Mouse (Mus musculus) lung, postnatal 0 days (tissue): ENCODE measurements around the gene Cnst. TPM values are rescaled to one million over a fixed set of nuclear protein-coding genes. Genes with fewer than 3 reads are reported as not detected.

Experiments used
- ATAC-seq: fragments of 200-750 bp; cut with Nextera tagmentation; 2 replicates; pipeline ENCODE4 v1.8.0; 2017; ENCODE audit warnings: moderate library complexity
- DNase-seq: peaks from one replicate; pipeline ENCODE4 v3.0.0-alpha.2; 2016; ENCODE audit warnings: low spot score
- H3K27ac ChIP-seq: fragments of 300-500 bp; sonication (generic); 2 replicates; pipeline ENCODE4 v1.5.1; 2014; ENCODE audit warnings: antibody characterized with exemption, mild to moderate bottlenecking, low read length, mixed read lengths
- H3K27me3 ChIP-seq: fragments of 300-500 bp; sonication (generic); replicated peaks from 2 replicates; pipeline ENCODE4 v1.6.1; 2014; ENCODE audit warnings: low read length, mixed read lengths; ENCODE audit not compliant: insufficient read depth
- H3K36me3 ChIP-seq: fragments of 300-500 bp; sonication (generic); 2 replicates; pipeline ENCODE4 v1.6.1; 2014; ENCODE audit warnings: low read length, mixed read lengths; ENCODE audit not compliant: insufficient read depth
- H3K4me1 ChIP-seq: fragments of 300-500 bp; sonication (generic); 2 replicates; pipeline ENCODE4 v1.6.1; 2014; ENCODE audit warnings: antibody characterized with exemption, low read depth, low read length, mixed read lengths; ENCODE audit not compliant: insufficient read depth
- H3K4me2 ChIP-seq: fragments of 300-500 bp; sonication (generic); replicated peaks from 2 replicates; pipeline ENCODE4 v1.6.1; 2014; ENCODE audit warnings: low read depth, mild to moderate bottlenecking, low read length, moderate library complexity, mixed read lengths
- H3K4me3 ChIP-seq: fragments of 300-500 bp; sonication (generic); 2 replicates; pipeline ENCODE4 v1.5.1; 2014; ENCODE audit warnings: low read depth, low read length
- H3K9ac ChIP-seq: fragments of 300-500 bp; sonication (generic); replicated peaks from 2 replicates; pipeline ENCODE4 v1.6.1; 2014; ENCODE audit warnings: low read depth, mild to moderate bottlenecking
- H3K9me3 ChIP-seq: fragments of 300-500 bp; sonication (generic); 2 replicates; pipeline ENCODE4 v1.6.1; 2016; ENCODE audit warnings: low read length, mixed read lengths
- CTCF ChIP-seq: IDR thresholded peaks from 2 replicates; pipeline ENCODE4 v1.5.1; 2016; ENCODE audit warnings: antibody characterized with exemption, mild to moderate bottlenecking
- EP300 ChIP-seq: IDR thresholded peaks from 2 replicates; pipeline ENCODE4 v1.6.1; 2016; ENCODE audit warnings: antibody characterized with exemption, mild to moderate bottlenecking, control low read depth
- WGBS: fragments of 180-500 bp; shearing (Covaris S2); extraction: QIAGEN DNeasy Blood & Tissue Kit; methylation state at CpG from one replicate; pipeline ENCODE4 v1.1.7; 2014; 5-methylcytosine and 5-hydroxymethylcytosine counted together
- polyA plus RNA-seq: library from polyadenylated mRNA; unstranded; fragments of >200 nt; fragmentation: Nextera tagmentation; extraction: Ambion mirVana; gene quantifications from 2 replicates; pipeline ENCODE4 v1.2.1, GENCODE M21; 2015

The Cnst gene
- polyA plus RNA-seq, 1 experiment from 2014 or later = 16.8 TPM

GRCm38 (mm10) chr1:179511895-179512294 is 34.3 kb upstream of the Cnst start:
- Histone ChIP-seq H3K27ac (no peak overlapping the region), H3K4me2 (no peak overlapping the region), H3K36me3 (no peaks in the 10 kb centered on the region), H3K4me3 (no peak overlapping the region), H3K4me1 (no peaks in the 10 kb centered on the region), H3K9ac (no peak overlapping the region), H3K27me3 (no peaks in the 10 kb centered on the region), H3K9me3 (no peaks in the 10 kb centered on the region)
- WGBS = 72% methylated on average over 7 of the region's 7 CpGs
- no peak for ATAC-seq
- no peak for TF ChIP-seq CTCF
- DNase-seq = no peak

DNA sequence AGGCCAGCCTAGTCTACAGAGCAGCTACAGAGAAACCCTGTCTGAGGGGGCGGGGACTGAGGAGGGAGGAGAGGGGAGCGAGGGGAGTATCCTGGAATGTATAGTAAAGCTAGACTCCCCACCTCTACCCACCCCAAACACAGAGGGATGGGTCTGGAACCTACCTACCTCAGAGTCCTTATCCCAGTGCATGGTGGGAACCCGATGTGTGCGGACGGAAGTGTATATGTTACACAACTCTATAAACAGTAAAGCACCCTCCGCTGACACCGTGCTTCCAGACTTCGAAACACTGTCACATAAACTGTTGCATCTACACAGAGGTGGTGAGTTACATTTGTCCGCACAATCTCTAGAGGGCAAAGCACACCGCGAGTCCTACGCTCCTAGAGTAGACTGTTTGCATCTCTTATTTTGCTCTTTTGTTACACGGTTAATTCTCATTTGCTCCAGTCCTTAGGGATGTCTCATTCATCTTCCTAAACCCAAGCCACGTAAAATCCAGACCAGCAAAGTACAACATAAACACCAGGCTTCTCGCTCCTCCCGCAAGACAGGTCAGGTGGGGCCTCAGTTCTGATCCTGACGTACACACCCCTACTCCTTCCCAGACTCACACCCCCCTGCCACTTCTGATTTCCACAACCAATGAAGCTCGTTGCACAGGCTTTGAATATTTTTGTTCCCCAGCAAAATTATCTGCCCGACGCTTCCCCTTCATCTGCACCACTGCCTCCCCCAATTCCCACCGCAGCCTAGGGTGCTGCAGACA is 29.0 kb upstream of the Cnst start:
- H3K4me2 ChIP-seq = peak overlapping the region; percentile 100
- H3K27me3 ChIP-seq = no peaks in the 10 kb centered on the region
- H3K4me3 ChIP-seq = peak overlapping the region; percentile 68
- DNase-seq = peak; percentile 48
- no peaks in the 10 kb centered on the region for H3K4me1 ChIP-seq
- H3K36me3 ChIP-seq = no peaks in the 10 kb centered on the region
- peak; percentile 59 for ATAC-seq
- under 1% methylated on average over 21 of the region's 21 CpGs for WGBS
- no peak for TF ChIP-seq EP300
- TF ChIP-seq CTCF = no peak
- H3K9me3 ChIP-seq = no peaks in the 10 kb centered on the region
- 0 out of 2 replicates have a peak overlapping the region, but pooled peaks have one; percentile 7 for H3K27ac ChIP-seq
- peak overlapping the region; percentile 50 for H3K9ac ChIP-seq

- Histone ChIP-seq H3K4me2 (peak within 1 kb of the TSS; percentile 100), H3K4me3 (peak within 1 kb of the TSS; percentile 68), H3K27me3 (no peaks in the 10 kb centered on the region), H3K27ac (0 out of 2 replicates have a peak within 1 kb of the TSS, but pooled peaks have one; percentile 7), H3K36me3 (no peaks in the 10 kb centered on the region), H3K9me3 (no peaks in the 10 kb centered on the region), H3K4me1 (no peaks in the 10 kb centered on the region), H3K9ac (peak within 1 kb of the TSS; percentile 50)
- TF ChIP-seq EP300 = no peak
- TF ChIP-seq CTCF = peak; percentile 84
- WGBS = 7% methylated on average over 39 of the region's 39 CpGs
- ATAC-seq = peak; percentile 92
- peak; percentile 91 for DNase-seq
These were observed 28.3 kb upstream of the Cnst start, which contains the start of gene Smyd3 for GRCm38 (mm10) chr1:179517713-179518465. TSS of gene Smyd3 (minus strand) at chr1:179518041.

GRCm38 (mm10) chr1:179519901-179520300 is 26.3 kb upstream of the Cnst start:
- Histone ChIP-seq H3K9me3 (no peaks in the 10 kb centered on the region), H3K4me2 (no peak overlapping the region), H3K36me3 (no peaks in the 10 kb centered on the region), H3K4me3 (no peak overlapping the region), H3K9ac (no peak overlapping the region), H3K27me3 (no peaks in the 10 kb centered on the region), H3K27ac (no peak overlapping the region), H3K4me1 (no peaks in the 10 kb centered on the region)
- WGBS = 58% methylated on average over 3 of the region's 3 CpGs
- DNase-seq = no peak
- no peak for ATAC-seq
- TF ChIP-seq CTCF = no peak
- TF ChIP-seq EP300 = no peak

DNA sequence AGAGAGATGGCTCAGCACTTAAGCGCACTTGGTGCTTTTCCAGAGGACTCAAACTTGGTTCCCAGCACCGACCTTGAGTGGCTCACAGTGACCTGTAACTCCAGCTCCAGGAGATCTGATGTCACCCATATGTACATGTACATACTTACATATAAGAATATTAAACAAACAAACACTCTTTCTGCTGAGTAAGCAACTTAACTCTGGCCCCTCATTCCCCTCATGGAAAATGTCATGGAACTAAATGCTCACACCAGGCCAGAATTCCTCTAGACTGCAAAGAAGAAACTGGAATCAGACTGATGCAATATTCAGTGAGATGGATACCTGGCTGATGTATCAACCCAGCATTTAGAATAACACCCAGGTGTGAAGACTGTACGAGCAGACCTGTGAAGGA is 7.1 kb upstream of the Cnst start:
- H3K4me3 ChIP-seq = no peak overlapping the region
- WGBS = 83% methylated on average over 3 of the region's 3 CpGs

DNA sequence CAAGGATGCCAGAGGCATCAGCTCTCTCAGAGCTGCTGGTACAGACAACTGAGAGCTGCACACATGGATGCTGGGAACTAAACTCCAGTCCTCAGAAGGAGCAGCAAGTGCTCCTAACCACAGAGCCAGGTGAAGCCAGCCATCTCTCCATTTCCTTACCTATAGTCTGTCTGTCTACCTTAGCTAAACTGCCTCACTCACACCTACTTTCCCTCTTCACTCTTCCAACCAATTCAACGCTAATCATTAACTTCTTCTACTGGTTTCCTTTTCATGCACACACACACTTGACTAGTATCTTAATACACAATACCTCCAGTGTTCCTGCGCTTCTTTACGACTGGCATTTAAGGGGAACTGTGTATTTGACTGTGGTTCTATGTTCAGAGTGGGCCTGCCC is 6.3 kb upstream of the Cnst start:
- WGBS = 64% methylated on average over 3 of the region's 3 CpGs
- no peak overlapping the region for H3K4me3 ChIP-seq
- no peaks in the 10 kb centered on the region for H3K27me3 ChIP-seq
- DNase-seq = peak; percentile 64
- TF ChIP-seq CTCF (no peak), EP300 (no peak)
- 0 out of 2 replicates have a peak, but pooled peaks cover 3% of the 10 kb centered on the region for H3K36me3 ChIP-seq
- no peak overlapping the region for H3K9ac ChIP-seq
- no peaks in the 10 kb centered on the region for H3K9me3 ChIP-seq
- no peak overlapping the region for H3K27ac ChIP-seq
- ATAC-seq = 0 out of 2 replicates have a peak, but pooled peaks have one; percentile 35
- no peaks in the 10 kb centered on the region for H3K4me1 ChIP-seq
- H3K4me2 ChIP-seq = no peak overlapping the region

More for the DNA sequence above, 7.1 kb upstream of the Cnst start:
- ATAC-seq (no peak), DNase-seq (no peak)
- no peaks in the 10 kb centered on the region for H3K9me3 ChIP-seq
- no peak overlapping the region for H3K9ac ChIP-seq
- H3K4me2 ChIP-seq = no peak overlapping the region
- H3K4me1 ChIP-seq = no peaks in the 10 kb centered on the region
- H3K36me3 ChIP-seq = 0 out of 2 replicates have a peak, but pooled peaks cover 3% of the 10 kb centered on the region
- H3K27ac ChIP-seq = no peak overlapping the region
- H3K27me3 ChIP-seq = no peaks in the 10 kb centered on the region
- TF ChIP-seq CTCF = no peak
- TF ChIP-seq EP300 = no peak
